Mouse (Mus musculus): Measurements from ENCODE around the gene Usp47.

DNA sequence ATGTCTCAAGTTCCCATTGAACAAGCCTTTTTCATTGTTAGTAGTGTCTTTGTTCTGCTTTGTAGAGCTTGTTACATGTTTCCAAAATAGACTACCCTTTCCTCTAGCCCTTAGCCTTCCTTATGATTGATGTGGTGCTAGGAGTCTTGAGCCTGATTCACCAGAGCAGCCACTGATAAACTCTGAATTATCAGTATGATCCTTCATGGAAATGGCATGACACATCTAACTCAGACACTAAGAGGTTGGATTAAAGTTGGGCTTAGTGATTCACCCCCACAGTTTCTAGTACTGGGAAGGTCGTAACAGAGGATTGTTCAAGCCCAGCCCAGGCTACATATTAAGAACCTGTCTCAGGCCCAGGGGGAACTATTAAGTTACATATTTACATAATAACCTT, 59.3 kb downstream of the Usp47 start:
- no peak for TF ChIP-seq CTCF (IDR thresholded peaks at IDR 0.05 in 2 of 3, conservative IDR thresholded peaks at IDR 0.05 in 1 of 3; ENCODE audit: control insufficient read depth in 1 of 3, insufficient read depth in 1 of 3, low read depth in 2 of 3, low read length in 3 of 3, poor library complexity in 1 of 3, severe bottlenecking in 1 of 3)
- no peak for TF ChIP-seq ETS1 (IDR thresholded peaks at IDR 0.05; ENCODE audit: low read depth, low read length)
- TF ChIP-seq POLR2A (IDR thresholded peaks at IDR 0.05; ENCODE audit: control insufficient read depth in 1 of 2, insufficient read depth in 1 of 2, low read depth in 1 of 2, low read length in 2 of 2, poor library complexity in 1 of 2): no peak
- no peak for TF ChIP-seq SIN3A (IDR thresholded peaks at IDR 0.05; ENCODE audit: low read length)
- no peak for TF ChIP-seq GATA1 (IDR thresholded peaks at IDR 0.05; ENCODE audit: low read depth, low read length)
- TF ChIP-seq EP300 (IDR thresholded peaks at IDR 0.05; ENCODE audit: low read depth in 1 of 2, low read length in 2 of 2): no peak
- no peak for TF ChIP-seq TAL1 (IDR thresholded peaks at IDR 0.05; ENCODE audit: low read length)
- no peak for TF ChIP-seq MYB (IDR thresholded peaks at IDR 0.05; ENCODE audit: low read depth, low read length)
- TF ChIP-seq MAX (IDR thresholded peaks at IDR 0.05; ENCODE audit: low read length): no peak
- TF ChIP-seq GABPA (IDR thresholded peaks at IDR 0.05; ENCODE audit: low read depth, low read length): no peak
- TF ChIP-seq USF1 (IDR thresholded peaks at IDR 0.05; ENCODE audit: low read depth, low read length): no peak
- no peak for TF ChIP-seq CHD2 (IDR thresholded peaks at IDR 0.05; ENCODE audit: low read length)
- TF ChIP-seq MAFK (IDR thresholded peaks at IDR 0.05; ENCODE audit: borderline replicate concordance, low read depth, low read length): no peak

Data from MEL (cell line).